Mouse (Mus musculus) mouse trophoblast stem cell (cell line): ENCODE data around the gene Abca13.
"Not testable (repeated sequence)": the region's sequence is repeated elsewhere in the genome, so short reads cannot be mapped to it uniquely, and the experiment has no call there.

Source experiments
- in situ Hi-C, 2 experiments: fragments of 300-500 bp; cut with MseI, MboI; formaldehyde crosslinking; loops; 2 replicates in 1 of 2; 3 replicates in 1 of 2; pipeline ENCODE4 v1.15.1; 2025

Gene Abca13

DNA sequence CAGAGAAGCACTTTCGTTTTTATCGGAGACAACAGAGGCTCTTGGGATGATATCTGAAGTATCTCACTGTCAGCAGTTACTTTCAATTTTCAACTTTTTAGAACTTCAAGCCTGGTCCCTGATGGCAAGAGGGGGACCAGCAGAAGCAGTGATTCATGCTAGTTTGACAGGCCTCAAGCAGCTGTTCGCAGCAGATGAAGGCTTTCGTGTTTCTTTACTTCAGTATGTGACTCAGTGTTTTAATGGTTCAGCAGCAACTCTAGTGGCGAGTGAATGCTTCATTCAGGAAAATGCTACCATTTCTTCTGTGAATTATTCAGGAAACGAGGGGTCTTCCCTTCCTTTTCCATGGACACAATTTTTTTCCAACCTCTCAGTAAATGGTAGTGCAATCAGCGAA lies 99.4 kb downstream of the Abca13 start:
- in situ Hi-C loops = no loop called here

DNA sequence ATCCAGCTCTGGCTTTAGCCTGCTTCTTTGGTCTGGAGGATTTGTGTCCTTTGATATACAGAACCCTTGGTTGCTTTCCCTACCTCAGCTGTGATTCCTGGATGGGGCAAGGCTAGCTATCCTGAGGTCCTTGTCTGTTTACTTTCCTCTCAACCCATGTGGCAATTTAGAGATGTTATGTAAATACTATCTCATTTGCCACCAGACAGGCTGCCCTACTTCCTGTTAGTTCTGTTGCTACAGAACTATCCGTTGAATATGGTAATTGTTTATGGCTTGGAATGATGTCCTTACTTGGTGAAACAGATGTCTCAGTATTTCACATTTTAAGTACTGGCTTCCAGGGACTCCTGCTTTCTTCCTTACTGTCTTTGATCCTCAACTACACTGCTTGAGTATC lies 107.9 kb downstream of the Abca13 start:
- in situ Hi-C loops = no loop called here

GRCm38 (mm10) chr11:9305450-9305849 lies 113.7 kb downstream of the Abca13 start:
- in situ Hi-C loops = no loop called here

GRCm38 (mm10) chr11:9316545-9316944 lies 124.8 kb downstream of the Abca13 start:
- in situ Hi-C loops = no loop called here

DNA sequence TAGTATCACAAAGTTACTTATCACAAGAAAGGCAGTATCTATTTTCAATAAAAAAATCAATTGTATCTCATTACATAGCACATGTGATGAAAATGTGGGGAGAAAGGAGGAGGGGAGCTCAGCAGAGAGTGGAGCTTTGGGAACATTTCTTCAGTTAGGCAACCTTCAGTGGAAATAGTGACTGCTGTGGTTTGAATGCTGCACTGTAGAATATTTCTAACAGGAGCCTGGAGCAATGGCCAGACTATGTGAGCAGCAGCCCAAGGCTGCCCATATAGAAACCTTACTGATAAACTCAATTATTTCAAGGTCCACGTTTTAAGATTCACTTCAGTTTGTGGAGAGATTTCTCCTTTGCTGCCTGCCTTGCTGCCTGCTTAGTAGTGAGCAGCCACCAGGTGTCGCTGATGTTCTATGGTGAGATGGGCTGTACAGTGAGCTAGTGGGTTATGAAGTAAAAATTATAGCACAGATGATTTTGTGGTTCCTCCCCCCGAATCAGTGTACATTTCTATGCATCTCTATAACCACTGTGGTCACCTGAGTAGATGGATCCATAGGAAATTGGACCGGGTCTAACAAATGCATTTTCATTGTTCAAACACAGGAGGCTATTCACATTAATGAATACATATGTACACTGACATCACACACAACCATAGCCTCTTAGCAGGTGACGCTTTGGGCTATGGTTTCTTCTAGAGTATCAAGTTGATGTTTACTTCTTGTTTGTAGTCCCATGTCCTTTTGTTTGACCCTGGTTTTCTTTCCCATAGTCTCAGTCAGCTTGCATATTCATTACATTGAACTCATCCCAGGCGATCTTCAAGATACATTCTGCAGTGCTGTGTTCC lies 125.6 kb downstream of the Abca13 start:
- in situ Hi-C loops = no loop called here

DNA sequence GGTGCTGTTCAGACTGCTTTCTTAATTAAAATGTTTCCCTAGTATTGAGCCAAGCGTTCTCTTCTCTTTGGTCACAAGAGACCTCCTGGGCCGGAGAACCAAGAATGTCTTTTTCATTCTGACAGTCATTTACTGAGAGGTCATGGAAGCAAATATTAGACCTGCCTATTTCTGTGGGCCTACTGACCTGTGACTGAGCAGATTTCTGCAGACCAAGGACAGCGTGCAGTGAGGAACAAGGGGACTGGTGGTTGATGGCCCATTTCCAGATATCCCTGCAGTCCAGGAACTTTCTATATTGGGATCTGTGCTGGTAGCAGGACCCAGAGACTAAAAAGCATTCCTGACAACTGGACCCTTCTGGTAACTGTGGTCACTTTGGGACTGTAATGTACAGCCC lies 146.4 kb downstream of the Abca13 start:
- in situ Hi-C loops = no loop called here

GRCm38 (mm10) chr11:9347724-9348123 lies 156.0 kb downstream of the Abca13 start:
- in situ Hi-C loops = no loop called here

- in situ Hi-C loops = no loop called here
Measured at GRCm38 (mm10) chr11:9373160-9373559, 181.4 kb downstream of the Abca13 start.

- in situ Hi-C loops = not testable (repeated sequence)
Measured at GRCm38 (mm10) chr11:9374426-9374825, 182.7 kb downstream of the Abca13 start.

GRCm38 (mm10) chr11:9388520-9388919 lies 196.8 kb downstream of the Abca13 start:
- in situ Hi-C loops = no loop called here

- in situ Hi-C loops = no loop called here
Measured at GRCm38 (mm10) chr11:9416946-9417345, 225.2 kb downstream of the Abca13 start.

GRCm38 (mm10) chr11:9420205-9420604 lies 228.5 kb downstream of the Abca13 start:
- in situ Hi-C loops = no loop called here

DNA sequence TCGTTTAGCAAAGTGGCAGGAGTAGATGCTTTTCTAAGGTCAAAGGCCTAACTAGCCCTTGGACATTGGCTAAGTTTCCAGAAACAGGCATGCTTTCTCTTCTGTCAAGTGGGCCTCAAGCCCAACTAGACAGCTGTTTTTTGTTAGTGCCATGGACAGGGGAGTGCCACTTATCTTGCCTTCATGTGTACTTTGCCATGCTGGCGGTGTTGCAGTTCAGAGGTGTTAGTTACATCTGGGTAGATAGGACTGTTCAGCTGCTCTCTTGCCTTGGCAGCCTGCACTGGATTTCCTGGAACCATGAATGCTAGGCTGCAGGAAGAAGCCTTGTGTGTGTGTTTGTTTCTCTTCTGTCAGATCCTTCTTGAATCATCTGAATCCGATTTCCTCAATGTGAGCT lies 235.7 kb downstream of the Abca13 start:
- in situ Hi-C loops = no loop called here

- in situ Hi-C loops = no loop called here
Measured at GRCm38 (mm10) chr11:9432807-9433206, 241.1 kb downstream of the Abca13 start.

- in situ Hi-C loops = no loop called here
Measured at GRCm38 (mm10) chr11:9436617-9437016, 244.9 kb downstream of the Abca13 start.

DNA sequence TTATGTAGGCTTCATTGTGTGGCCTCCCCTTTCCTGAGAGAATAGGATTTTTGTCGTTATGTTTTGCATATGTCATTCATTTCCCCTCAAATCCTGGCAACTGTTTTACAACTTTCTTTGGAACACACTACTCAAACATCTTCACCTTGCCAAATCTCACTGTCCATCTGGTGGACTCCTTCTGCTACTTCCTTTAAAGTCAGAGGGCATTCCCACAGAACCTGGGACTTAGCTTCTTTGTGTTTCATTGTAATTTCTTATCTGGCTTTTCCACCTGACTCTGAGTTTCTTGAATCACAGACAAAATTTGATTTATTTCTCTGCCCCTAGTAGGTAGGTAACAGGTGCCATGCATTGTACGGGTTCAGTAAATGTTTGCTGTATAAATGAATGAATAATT lies 248.0 kb downstream of the Abca13 start:
- in situ Hi-C loops = no loop called here

DNA sequence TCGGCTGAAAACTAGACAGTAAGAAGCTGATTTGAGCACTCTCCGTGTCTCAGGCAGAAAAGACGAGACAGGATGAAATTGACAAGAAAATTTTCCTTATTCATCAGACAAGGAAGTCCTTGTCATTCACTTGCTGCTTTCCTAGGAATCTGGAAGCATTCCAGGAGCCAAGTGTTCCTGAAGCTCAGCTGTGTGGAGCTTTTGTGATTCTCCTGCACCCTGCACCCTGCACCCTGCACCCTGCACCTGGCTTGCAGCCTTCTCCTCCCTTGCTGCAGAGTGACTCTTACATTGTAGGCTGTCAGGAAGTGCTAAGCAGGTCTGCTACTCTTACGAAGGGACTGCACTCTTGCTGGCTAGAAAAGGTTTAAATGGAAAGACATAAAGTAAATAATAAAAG lies 249.4 kb downstream of the Abca13 start:
- in situ Hi-C loops = no loop called here

DNA sequence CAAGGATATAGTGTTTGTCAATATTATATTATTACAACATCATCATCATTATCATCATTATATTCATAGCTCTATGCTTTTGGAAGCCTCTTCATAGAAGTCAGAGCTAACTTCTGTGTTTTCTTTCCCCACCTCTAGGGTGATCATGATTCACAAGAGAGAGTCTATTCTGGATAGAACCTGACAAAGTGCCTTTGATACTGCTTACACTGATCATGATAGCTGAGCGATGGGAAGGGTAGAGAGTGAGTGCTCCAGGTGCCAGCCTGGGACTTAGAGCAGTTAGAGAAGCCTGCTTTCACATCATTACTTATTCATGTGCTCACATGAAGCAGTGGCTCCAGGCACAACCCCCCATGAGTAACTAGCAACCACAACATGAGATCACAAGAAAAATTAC lies 280.7 kb downstream of the Abca13 start:
- in situ Hi-C loops = no loop called here

DNA sequence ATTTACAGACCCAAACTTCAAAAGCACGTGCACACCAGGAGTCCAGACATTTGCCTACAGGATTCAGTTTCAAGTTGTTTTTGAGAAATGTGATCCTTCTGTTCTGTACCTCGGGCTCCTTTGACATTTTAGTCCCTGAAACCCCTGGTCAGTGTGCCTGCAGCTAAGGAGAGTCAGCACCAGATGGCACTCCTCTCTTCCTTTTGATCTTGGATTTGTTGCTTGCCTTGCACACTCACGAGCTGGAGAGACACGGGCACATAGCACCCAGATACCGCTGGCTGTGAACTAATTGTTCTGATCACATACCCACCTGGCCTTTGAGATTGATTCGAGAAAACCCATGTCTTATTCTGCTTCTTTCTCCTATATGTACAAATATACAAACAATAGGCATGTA lies 289.8 kb downstream of the Abca13 start:
- in situ Hi-C loops = no loop called here

DNA sequence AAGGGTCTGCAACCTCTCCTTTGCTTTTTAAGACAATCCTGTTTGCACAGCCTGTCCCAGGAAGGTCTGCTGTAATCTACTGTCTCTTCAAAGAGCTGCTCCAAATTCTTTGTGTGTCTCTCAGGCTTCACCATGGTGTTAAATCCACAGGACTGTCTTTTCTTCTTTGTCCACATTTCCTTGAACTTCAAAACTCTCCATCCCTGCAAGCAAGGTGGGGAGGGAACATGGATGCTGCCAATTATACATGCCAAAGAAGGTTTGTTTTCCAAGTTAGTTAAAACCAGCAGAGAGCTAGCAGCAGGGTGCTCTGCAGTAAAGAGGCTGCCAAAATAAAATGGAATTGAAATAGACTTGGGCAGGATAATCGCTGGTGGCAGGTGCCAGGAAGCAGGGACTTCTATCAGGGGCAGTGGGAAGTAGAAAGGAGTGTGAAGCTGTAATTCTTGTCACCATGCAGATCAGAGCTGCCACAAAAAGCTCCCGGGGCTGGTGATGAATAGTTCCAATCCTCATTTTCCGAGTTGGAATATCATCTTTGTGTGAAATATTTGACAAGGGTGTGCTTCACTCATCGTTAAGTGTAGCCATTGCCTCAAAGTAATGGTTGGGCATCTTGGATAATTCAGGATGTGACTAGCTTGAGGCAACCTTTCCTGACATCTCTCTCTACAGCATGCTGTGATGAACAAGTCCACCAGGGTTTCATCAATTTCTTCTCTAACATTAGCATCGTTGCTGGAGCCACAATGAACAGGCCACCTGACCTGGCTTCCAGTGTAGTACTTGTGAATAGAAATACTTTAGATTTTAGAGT lies 308.8 kb downstream of the Abca13 start:
- in situ Hi-C loops = no loop called here

DNA sequence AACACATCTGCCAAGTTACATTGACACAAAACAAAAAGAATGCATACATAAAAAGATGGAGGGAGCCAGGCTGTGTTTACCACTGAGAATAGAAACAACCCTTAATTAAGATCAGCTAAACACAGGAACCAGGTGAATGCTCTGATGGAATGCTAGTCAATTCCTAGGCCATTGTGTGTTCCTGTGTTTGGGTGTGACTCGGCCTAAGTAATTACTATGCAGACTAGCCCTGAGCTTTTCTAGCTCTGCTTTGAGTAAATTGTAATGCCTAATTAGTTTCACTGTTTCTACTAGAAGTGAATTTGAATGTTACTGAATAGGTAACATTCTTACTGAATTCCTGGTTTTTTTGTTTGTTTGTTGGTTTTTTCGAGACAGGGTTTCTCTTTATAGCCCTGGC lies 323.2 kb downstream of the Abca13 start:
- in situ Hi-C loops = not testable (repeated sequence)

GRCm38 (mm10) chr11:9528556-9528955 lies 336.8 kb downstream of the Abca13 start:
- in situ Hi-C loops = no loop called here

DNA sequence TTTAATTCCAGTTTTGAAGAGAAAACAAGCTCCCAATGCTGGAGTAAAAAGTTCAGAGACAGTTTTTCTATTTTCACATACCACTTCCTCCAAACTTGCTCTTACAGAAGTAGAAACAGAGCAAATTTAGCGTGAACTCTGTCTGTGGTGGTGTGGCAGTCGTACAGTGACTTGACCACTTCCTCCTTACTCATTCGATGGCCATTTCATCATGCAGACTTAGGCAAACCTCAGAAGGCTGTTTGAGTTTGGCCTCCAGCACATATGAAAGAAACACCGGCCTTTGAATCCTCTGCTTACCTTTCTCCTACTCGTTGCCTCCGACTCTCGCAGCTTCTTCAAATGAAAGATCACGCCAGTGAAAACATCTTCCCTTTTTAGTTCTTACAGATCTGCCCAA lies 340.0 kb downstream of the Abca13 start:
- in situ Hi-C loops = no loop called here
